Mouse (Mus musculus) MEL (cell line): Measurements from ENCODE around the gene Syn3. TPM values are rescaled to one million over a fixed set of nuclear protein-coding genes. Genes with fewer than 3 reads are reported as not detected.

Source experiments
- DNase-seq: peaks from one replicate; pipeline ENCODE4 v3.0.0; 2011; ENCODE audit warnings: low read depth, low spot score
- H3K27ac ChIP-seq: 2 replicates; pipeline ENCODE4 v1.5.1; 2012; ENCODE audit warnings: low read depth, mild to moderate bottlenecking, control low read depth, low read length, moderate library complexity; ENCODE audit not compliant: control insufficient read depth
- H3K27me3 ChIP-seq, 2 experiments: fragments of 150-350 bp in 1 of 2; sonication (generic) in 1 of 2; 2 replicates each; pipeline ENCODE4 v1.6.1; 2012; ENCODE audit warnings: low read length in 2 of 2, mild to moderate bottlenecking in 2 of 2, improper control_type of control experiment in 1 of 2, moderate library complexity in 1 of 2; ENCODE audit not compliant: insufficient read depth in 2 of 2, control insufficient read depth in 1 of 2
- H3K36me3 ChIP-seq, 2 experiments: 2 replicates each; pipeline ENCODE4 v1.6.1; 2012 to 2014; ENCODE audit warnings: low read length in 2 of 2, improper control_type of control experiment in 1 of 2, inconsistent platforms in 1 of 2, mild to moderate bottlenecking in 1 of 2; ENCODE audit not compliant: insufficient read depth in 2 of 2, control insufficient read depth in 1 of 2
- H3K4me1 ChIP-seq, 2 experiments: fragments of 150-350 bp in 1 of 2; sonication (generic) in 1 of 2; 2 replicates each; pipeline ENCODE4 v1.6.1; 2012; ENCODE audit warnings: low read length in 2 of 2, improper control_type of control experiment in 1 of 2, mild to moderate bottlenecking in 1 of 2; ENCODE audit not compliant: insufficient read depth in 2 of 2, control insufficient read depth in 1 of 2
- H3K4me3 ChIP-seq, 2 experiments: fragments of 150-350 bp in 1 of 2; sonication (generic) in 1 of 2; 2 replicates each; pipeline ENCODE4 v1.5.1; 2012; ENCODE audit warnings: low read depth in 2 of 2, low read length in 2 of 2, mild to moderate bottlenecking in 2 of 2, moderate library complexity in 2 of 2, control low read depth in 1 of 2, improper control_type of control experiment in 1 of 2; ENCODE audit not compliant: control insufficient read depth in 1 of 2, insufficient read depth in 1 of 2
- H3K79me2 ChIP-seq: 2 replicates; pipeline ENCODE4 v1.6.1; 2012; ENCODE audit warnings: mild to moderate bottlenecking, low read length, moderate library complexity; ENCODE audit not compliant: control insufficient read depth, poor library complexity, insufficient read depth
- H3K9ac ChIP-seq: 2 replicates; pipeline ENCODE4 v1.6.1; 2012; ENCODE audit warnings: low read depth, mild to moderate bottlenecking, control low read depth, low read length, moderate library complexity; ENCODE audit not compliant: control insufficient read depth, poor library complexity, severe bottlenecking
- H3K9me3 ChIP-seq: fragments of 150-350 bp; sonication (generic); replicated peaks from 2 replicates; pipeline ENCODE4 v1.6.1; 2012; ENCODE audit warnings: mild to moderate bottlenecking, low read length, improper control_type of control experiment, moderate library complexity; ENCODE audit not compliant: insufficient read depth
- CHD1 ChIP-seq: IDR thresholded peaks from 2 replicates; pipeline ENCODE4 v1.6.1; 2012; ENCODE audit warnings: low read depth, mild to moderate bottlenecking, inconsistent platforms, low read length, improper control_type of control experiment
- CHD2 ChIP-seq: IDR thresholded peaks from 2 replicates; pipeline ENCODE4 v1.6.1; 2011; ENCODE audit warnings: low read length, improper control_type of control experiment
- ELF1 ChIP-seq: IDR thresholded peaks from 2 replicates; pipeline ENCODE4 v1.6.1; 2014; ENCODE audit warnings: low read depth, mild to moderate bottlenecking, inconsistent platforms, low read length, improper control_type of control experiment, moderate library complexity
- EP300 ChIP-seq, 2 experiments: IDR thresholded peaks; 2 replicates each; pipeline ENCODE4 v1.6.1; 2011; ENCODE audit warnings: improper control_type of control experiment in 2 of 2, low read length in 2 of 2, low read depth in 1 of 2, mild to moderate bottlenecking in 1 of 2
- GABPA ChIP-seq: IDR thresholded peaks from 2 replicates; pipeline ENCODE4 v1.6.1; 2012; ENCODE audit warnings: low read depth, mild to moderate bottlenecking, inconsistent platforms, low read length, improper control_type of control experiment, moderate library complexity
- HCFC1 ChIP-seq: IDR thresholded peaks from 2 replicates; pipeline ENCODE4 v1.6.1; 2012; ENCODE audit warnings: low read depth, mild to moderate bottlenecking, inconsistent platforms, low read length, improper control_type of control experiment, moderate library complexity
- MAX ChIP-seq: IDR thresholded peaks from 2 replicates; pipeline ENCODE4 v1.6.1; 2011; ENCODE audit warnings: low read length, improper control_type of control experiment
- MAZ ChIP-seq: IDR thresholded peaks from 2 replicates; pipeline ENCODE4 v1.6.1; 2012; ENCODE audit warnings: low read depth, mild to moderate bottlenecking, inconsistent platforms, low read length, improper control_type of control experiment
- MXI1 ChIP-seq: IDR thresholded peaks from 2 replicates; pipeline ENCODE4 v1.6.1; 2011; ENCODE audit warnings: mild to moderate bottlenecking, low read depth, low read length, improper control_type of control experiment
- MYC ChIP-seq: IDR thresholded peaks from 2 replicates; pipeline ENCODE4 v1.6.1; 2011; ENCODE audit warnings: low read depth, mild to moderate bottlenecking, low read length, improper control_type of control experiment, moderate library complexity
- POLR2A ChIP-seq, 2 experiments: IDR thresholded peaks; 2 replicates each; pipeline ENCODE4 v1.6.1; 2011 to 2012; ENCODE audit warnings: low read length in 2 of 2, mild to moderate bottlenecking in 2 of 2, control low read depth in 1 of 2, improper control_type of control experiment in 1 of 2, low read depth in 1 of 2, moderate library complexity in 1 of 2; ENCODE audit not compliant: control insufficient read depth in 1 of 2, insufficient read depth in 1 of 2, poor library complexity in 1 of 2
- POLR2AphosphoS2 ChIP-seq: IDR thresholded peaks from 2 replicates; pipeline ENCODE4 v1.6.1; 2011; ENCODE audit warnings: low read length, improper control_type of control experiment
- POLR2AphosphoS5 ChIP-seq: IDR thresholded peaks from 2 replicates; pipeline ENCODE4 v1.6.1; 2012; ENCODE audit warnings: low read depth, borderline replicate concordance, mild to moderate bottlenecking, inconsistent platforms, low read length, moderate library complexity, mixed read lengths
- RAD21 ChIP-seq: IDR thresholded peaks from 2 replicates; pipeline ENCODE4 v1.6.1; 2011; ENCODE audit warnings: mild to moderate bottlenecking, low read depth, low read length, improper control_type of control experiment
- RCOR1 ChIP-seq: IDR thresholded peaks from 2 replicates; pipeline ENCODE4 v1.6.1; 2012; ENCODE audit warnings: low read depth, mild to moderate bottlenecking, inconsistent platforms, low read length, improper control_type of control experiment
- SIN3A ChIP-seq: IDR thresholded peaks from 2 replicates; pipeline ENCODE4 v1.6.1; 2012; ENCODE audit warnings: low read length, improper control_type of control experiment, inconsistent platforms
- SMC3 ChIP-seq: IDR thresholded peaks from 2 replicates; pipeline ENCODE4 v1.6.1; 2011; ENCODE audit warnings: low read depth, low read length, improper control_type of control experiment
- TAL1 ChIP-seq: IDR thresholded peaks from 2 replicates; pipeline ENCODE4 v1.6.1; 2012; ENCODE audit warnings: mild to moderate bottlenecking, inconsistent platforms, low read length, moderate library complexity, mixed read lengths
- USF1 ChIP-seq: IDR thresholded peaks from 2 replicates; pipeline ENCODE4 v1.6.1; 2014; ENCODE audit warnings: low read depth, mild to moderate bottlenecking, inconsistent platforms, low read length, improper control_type of control experiment, moderate library complexity
- USF2 ChIP-seq, 2 experiments: IDR thresholded peaks; 2 replicates each; pipeline ENCODE4 v1.6.1; 2011 to 2012; ENCODE audit warnings: improper control_type of control experiment in 2 of 2, low read length in 2 of 2, borderline replicate concordance in 1 of 2, inconsistent platforms in 1 of 2, low read depth in 1 of 2, mild to moderate bottlenecking in 1 of 2; ENCODE audit not compliant: insufficient read depth in 1 of 2
- ZC3H11A ChIP-seq: IDR thresholded peaks from 2 replicates; pipeline ENCODE4 v1.6.1; 2012; ENCODE audit warnings: low read depth, mild to moderate bottlenecking, inconsistent platforms, low read length, improper control_type of control experiment
- ZKSCAN1 ChIP-seq: IDR thresholded peaks from 2 replicates; pipeline ENCODE4 v1.6.1; 2012; ENCODE audit warnings: low read depth, mild to moderate bottlenecking, inconsistent platforms, low read length, improper control_type of control experiment, moderate library complexity
- ZMIZ1 ChIP-seq: IDR thresholded peaks from 2 replicates; pipeline ENCODE4 v1.6.1; 2012; ENCODE audit warnings: low read depth, mild to moderate bottlenecking, inconsistent platforms, low read length, improper control_type of control experiment, moderate library complexity
- ZNF384 ChIP-seq: IDR thresholded peaks from 2 replicates; pipeline ENCODE4 v1.6.1; 2012; ENCODE audit warnings: low read depth, mild to moderate bottlenecking, inconsistent platforms, low read length, improper control_type of control experiment
- polyA plus RNA-seq, 2 experiments: library from polyadenylated mRNA; stranded (reverse) in 1 of 2; unstranded in 1 of 2; fragments of >175 nt in 1 of 2; fragments of >200 nt in 1 of 2; gene quantifications; 2 replicates each; pipeline versions ENCODE4 v1.2.1 to v1.2.4; 2012; ENCODE audit warnings: low replicate concordance in 2 of 2, low read depth in 1 of 2; ENCODE audit not compliant: insufficient read length in 2 of 2, insufficient read depth in 1 of 2, missing spikeins in 1 of 2
- total RNA-seq: library from RNA; depleted of rRNA; stranded (reverse); fragments of 300-350 nt; gene quantifications from 2 replicates; pipeline ENCODE4 v1.2.3, GENCODE M21; 2012

Syn3 gene
- total and polyA plus RNA-seq, 3 experiments = 0.06 TPM; not detected in 2

DNA sequence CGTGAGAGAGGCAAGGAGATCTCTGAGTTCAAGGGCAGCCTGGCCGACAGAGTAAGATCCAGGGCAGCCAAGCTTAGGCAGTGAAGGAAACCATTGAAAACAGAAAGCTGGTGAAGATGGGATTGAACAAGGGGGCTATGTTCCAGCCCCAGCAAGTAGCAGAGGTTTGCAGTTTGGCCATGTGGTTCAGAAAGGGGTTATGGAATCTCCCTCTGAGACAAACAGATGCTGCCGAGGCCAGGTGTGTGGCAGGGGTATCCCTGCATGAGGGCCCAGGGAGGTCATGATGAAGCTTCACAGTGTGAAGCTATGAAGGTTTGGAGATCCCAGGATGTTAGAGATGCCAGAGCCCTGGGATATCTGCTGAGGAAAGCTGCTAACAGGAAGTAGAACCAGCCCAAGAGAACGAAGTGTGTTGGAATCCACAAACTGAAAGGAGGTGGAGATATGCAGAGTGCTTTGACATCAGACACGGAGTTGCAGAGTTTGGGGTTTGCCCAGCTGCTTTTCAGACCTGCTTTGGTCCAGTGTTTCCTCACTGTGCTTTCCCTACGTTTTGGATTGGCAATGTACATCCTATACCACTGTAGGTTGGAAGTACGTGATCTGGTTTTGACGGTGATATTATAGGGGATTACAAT lies 134.9 kb downstream of the Syn3 start:
- TF ChIP-seq MAX (no peak), GABPA (no peak), MYC (no peak), RCOR1 (no peak), SIN3A (no peak), SMC3 (no peak), POLR2A (IDR thresholded peaks at IDR 0.05; ENCODE audit: control insufficient read depth in 1 of 2, insufficient read depth in 1 of 2, low read depth in 1 of 2, low read length in 2 of 2, poor library complexity in 1 of 2) (no peak), MXI1 (no peak), POLR2AphosphoS5 (no peak), CHD2 (no peak), ELF1 (no peak), ZNF384 (no peak), TAL1 (no peak), MAZ (no peak), HCFC1 (no peak), ZKSCAN1 (no peak)
- Histone ChIP-seq H3K79me2 (no peaks in the 10 kb centered on the region), H3K27ac (no peak overlapping the region), H3K27me3 (no peaks in the 10 kb centered on the region), H3K9ac (no peak overlapping the region), H3K9me3 (no peaks in the 10 kb centered on the region), H3K4me3 (no peak overlapping the region), H3K4me1 (no peaks in the 10 kb centered on the region), H3K36me3 (no peaks in the 10 kb centered on the region)
- no peak for DNase-seq

DNA sequence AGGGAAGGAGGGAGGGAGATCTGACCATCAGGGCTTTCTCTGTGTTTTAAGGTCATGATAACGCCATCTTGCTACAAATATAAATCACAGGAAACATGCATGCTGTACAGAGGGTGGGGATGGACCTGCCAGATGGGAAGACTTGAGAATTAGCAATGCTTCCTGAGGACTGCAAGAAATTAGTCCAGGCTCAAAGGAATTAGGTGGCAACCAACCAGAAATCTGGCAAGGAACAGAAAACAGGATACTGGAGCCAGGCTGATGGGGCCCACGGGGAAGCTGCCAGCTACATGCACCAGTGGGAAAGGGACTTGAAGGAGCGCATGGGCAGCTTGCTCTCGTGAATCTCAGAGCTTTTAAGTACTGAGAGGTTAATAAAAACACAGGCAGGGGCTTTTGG lies 139.0 kb downstream of the Syn3 start:
- no peak for DNase-seq
- Histone ChIP-seq H3K4me1 (no peaks in the 10 kb centered on the region), H3K27ac (no peak overlapping the region), H3K4me3 (no peak overlapping the region), H3K27me3 (no peaks in the 10 kb centered on the region), H3K9me3 (no peaks in the 10 kb centered on the region), H3K79me2 (no peaks in the 10 kb centered on the region), H3K36me3 (no peaks in the 10 kb centered on the region), H3K9ac (no peak overlapping the region)
- no peak for TF ChIP-seq POLR2AphosphoS2
- TF ChIP-seq MAZ = no peak
- no peak for TF ChIP-seq ZMIZ1
- no peak for TF ChIP-seq USF1
- no peak for TF ChIP-seq ZKSCAN1
- no peak for TF ChIP-seq CHD1
- TF ChIP-seq ELF1 = no peak
- no peak for TF ChIP-seq ZC3H11A
- TF ChIP-seq HCFC1 = no peak
- no peak for TF ChIP-seq POLR2AphosphoS5
- no peak for TF ChIP-seq EP300 (IDR thresholded peaks at IDR 0.05; ENCODE audit: low read depth in 1 of 2, low read length in 2 of 2)
- TF ChIP-seq RAD21 = no peak
- TF ChIP-seq CHD2 = no peak
- TF ChIP-seq USF2 (IDR thresholded peaks at IDR 0.05; ENCODE audit: borderline replicate concordance in 1 of 2, insufficient read depth in 1 of 2, low read depth in 1 of 2, low read length in 2 of 2) = no peak
